Mouse (Mus musculus) naive thymus-derived CD4-positive, alpha-beta T cell, adult 2 months (primary cell): ENCODE data around the gene B230307C23Rik.
"Not testable (repeated sequence)": the region's sequence is repeated elsewhere in the genome, so short reads cannot be mapped to it uniquely, and the experiment has no call there.

Experiments used
- DNase-seq: peaks from one replicate; pipeline ENCODE4 v3.0.0-alpha.2; 2011; ENCODE audit warnings: low read depth

Gene B230307C23Rik

DNA sequence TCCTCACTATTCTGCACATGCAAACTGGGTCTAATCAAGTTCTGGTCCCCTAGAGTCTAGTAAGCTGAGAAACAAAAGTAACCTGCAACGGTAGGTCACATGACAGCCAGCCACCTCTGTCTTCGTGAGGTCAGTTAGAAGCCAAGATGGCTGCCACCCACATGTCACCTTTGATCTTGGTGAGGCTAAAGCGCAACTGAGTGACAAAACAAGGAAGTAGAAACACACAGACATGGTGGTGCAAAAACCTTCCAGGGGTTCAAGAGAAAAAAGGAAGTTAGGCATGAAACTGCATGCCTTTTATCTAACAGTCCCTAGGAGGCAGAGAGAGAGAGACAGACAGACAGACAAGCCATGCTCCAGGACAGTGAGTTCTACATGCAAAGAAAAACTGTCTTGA, 25.0 kb downstream of the B230307C23Rik start:
- no peak for DNase-seq

GRCm38 (mm10) chr16:98022657-98023345, 25.7 kb downstream of the B230307C23Rik start:
- DNase-seq = peak; percentile 73

DNA sequence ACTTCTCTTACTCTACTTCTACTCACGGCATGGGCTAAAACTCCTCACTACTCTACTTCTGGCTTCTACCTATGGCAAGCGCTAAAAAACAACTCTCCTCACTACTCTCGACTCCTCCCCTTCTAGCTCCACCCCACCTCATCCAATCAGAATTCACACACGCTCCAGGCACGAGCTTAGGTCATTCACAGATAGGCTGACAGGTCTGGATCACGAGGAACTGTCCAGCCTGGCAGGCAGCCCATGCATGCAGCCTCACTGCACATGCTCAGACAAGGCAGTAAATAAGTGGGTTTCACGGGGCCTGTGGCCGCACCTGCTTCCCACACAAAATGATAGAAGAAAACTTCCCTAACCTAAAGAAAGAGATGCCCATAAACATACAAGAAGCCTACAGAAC, 29.1 kb downstream of the B230307C23Rik start:
- not testable (repeated sequence) for DNase-seq

DNA sequence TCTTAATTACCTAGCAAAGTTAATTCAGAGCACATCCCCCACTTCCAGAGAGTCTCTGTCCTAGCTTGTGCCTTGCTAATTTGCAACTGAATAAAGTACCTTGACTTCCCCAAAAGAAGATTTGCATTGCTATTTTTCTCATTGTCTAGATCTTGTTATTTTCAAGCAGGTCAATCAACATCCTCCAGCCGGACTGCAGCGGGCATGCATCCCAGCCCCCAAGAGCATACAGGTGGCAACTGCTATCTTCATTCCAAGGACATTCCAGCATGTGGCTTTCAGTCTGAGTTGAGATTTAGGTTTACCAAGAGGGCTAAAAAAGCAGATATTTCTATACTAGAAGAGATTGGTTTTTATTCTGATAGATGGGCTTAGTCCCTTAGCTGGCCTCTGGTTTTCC, 37.9 kb downstream of the B230307C23Rik start:
- not testable (repeated sequence) for DNase-seq

DNA sequence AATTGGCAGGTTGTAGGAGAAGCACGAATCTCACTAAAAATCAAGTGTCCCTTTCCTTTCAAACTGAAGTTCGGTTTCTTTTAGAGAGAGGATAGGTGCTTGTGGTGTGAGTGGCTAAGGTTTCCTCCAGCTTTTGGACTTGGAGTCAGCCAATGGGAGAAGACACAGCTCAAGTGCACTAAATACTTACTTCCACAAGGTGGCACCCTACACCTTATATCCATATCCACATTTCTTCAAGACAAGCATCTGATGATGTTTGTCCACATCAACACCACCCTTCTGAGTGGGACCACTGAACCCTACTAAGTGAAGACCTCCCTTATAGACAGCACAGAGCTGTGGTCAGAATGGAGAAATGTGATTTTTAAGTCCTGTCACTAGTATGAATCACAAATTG, 44.6 kb downstream of the B230307C23Rik start:
- DNase-seq = peak; percentile 65

- DNase-seq = not testable (repeated sequence)
Measured at GRCm38 (mm10) chr16:98079382-98079781, 82.3 kb downstream of the B230307C23Rik start.

DNA sequence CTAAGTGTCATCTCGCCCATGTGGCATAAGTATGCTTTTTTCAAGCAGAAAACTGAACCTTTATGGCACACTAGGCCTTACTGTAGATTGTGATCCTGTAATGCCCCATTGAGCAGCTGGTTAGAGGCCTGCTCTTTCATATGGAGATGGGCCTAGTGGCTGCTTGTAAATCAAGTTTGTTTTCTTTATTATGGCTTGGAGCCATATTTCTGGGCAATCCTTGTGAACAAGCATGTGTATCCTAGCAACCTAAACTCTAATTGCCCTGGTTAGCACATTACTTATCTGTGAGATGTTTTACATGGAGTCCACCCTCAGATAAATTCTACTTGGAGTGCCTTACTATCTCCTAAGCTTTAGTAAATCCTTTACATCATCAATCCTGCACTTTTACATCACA, 84.0 kb downstream of the B230307C23Rik start:
- peak; percentile 6 for DNase-seq
